Mouse (Mus musculus) cerebellum, adult 2 months (tissue): ENCODE data around the gene Zfp933.

Experiments
- CTCF ChIP-seq: fragments of 200-500 bp; IDR thresholded peaks from 2 replicates; pipeline ENCODE4 v1.5.1; 2011; ENCODE audit warnings: low read depth, mild to moderate bottlenecking, control low read depth, low read length, moderate library complexity, borderline replicate concordance; ENCODE audit not compliant: insufficient read depth
- POLR2A ChIP-seq: fragments of 200-500 bp; IDR thresholded peaks from 2 replicates; pipeline ENCODE4 v1.6.1; 2011; ENCODE audit warnings: low read length, control low read depth, borderline replicate concordance; ENCODE audit not compliant: insufficient read depth

DNA sequence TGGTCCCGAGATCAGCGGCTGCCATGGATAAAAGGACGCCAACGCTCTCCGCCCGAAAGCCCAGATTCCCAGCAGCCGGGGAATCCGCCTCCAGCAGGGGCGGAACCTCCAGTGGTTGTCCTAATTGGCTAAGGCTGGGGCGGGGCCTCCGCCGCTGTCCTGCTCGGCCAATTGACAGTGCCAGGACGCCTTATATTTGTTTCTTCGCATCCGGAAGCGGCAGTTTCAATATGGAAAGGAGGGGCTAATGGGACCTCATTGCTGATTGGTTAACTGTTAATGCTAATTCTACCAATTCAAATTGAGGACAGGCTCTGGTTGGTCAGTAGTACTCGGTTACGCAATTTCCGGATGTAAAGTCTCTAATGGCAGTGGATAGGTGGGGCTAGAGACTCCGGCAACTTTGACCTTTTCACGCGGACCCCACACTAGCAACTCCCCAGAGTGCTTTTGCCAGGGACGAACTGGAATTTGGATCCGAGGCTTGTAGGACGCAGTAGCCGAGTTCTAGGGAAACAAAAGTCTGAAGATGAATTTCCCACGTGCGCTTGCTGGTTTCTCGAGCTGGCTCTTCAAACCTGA is 20.4 kb upstream of the Zfp933 start, which contains the start of the genes Miip and Fv1:
- TF ChIP-seq POLR2A (peak; percentile 54; the same call in 1 of the 2 replicates), CTCF (no peak)
